In the genomic region with DNA sequence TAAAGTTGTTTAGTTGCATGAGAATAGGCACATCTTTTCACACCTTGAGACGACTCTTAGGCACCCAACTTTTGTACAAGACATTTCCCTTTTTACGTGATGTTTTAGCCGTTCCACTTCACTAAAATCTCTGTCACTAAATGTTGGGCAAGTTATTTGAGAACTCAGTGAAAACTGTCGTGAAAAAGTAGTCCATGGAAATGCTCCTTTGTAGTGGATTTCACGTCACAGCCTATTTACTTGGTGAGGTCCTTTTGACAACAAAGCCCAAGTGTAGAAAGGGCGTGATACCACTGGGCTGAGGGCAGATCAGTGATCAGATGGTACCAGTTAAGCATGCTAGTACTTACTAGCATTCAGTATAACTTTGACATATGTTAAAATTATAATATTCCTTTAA, we compare ENCODE assay signal across 8 mouse cellular contexts. TPM values are rescaled to one million over a fixed set of nuclear protein-coding genes. Genes with fewer than 3 reads are reported as not detected.
DNase-seq lines count a peak whose midpoint lies in the region; ATAC-seq and TF ChIP-seq lines count a peak whose summit lies in the region.

No protein-coding gene starts in this region.

- no peaks in the 10 kb centered on the region for H3K79me2 ChIP-seq in CH12.LX (replicated peaks; ENCODE audit: control insufficient read depth, extremely low read depth, insufficient read depth, poor library complexity, severe bottlenecking)

- peaks cover 35% of the 10 kb centered on the region for H3K27me3 ChIP-seq in erythroblast, embryonic 14.5 days (ENCODE audit: control insufficient read depth)
- peaks cover 10% of the 10 kb centered on the region for H3K27me3 ChIP-seq in CH12.LX (replicated peaks)
- no peaks in the 10 kb centered on the region for H3K27me3 ChIP-seq in forebrain, embryonic 15.5 days
- H3K27me3 ChIP-seq in liver, embryonic 15.5 days: peaks cover 49% of the 10 kb centered on the region

- peaks cover 23% of the 10 kb centered on the region for H3K4me1 ChIP-seq in erythroblast, embryonic 14.5 days (ENCODE audit: control insufficient read depth)
- peaks cover 4 to 17% of the 10 kb centered on the region in 2 experiments; a peak in 3 of 4 replicates for H3K4me1 ChIP-seq in CH12.LX (ENCODE audit: control insufficient read depth in 1 of 2, insufficient read depth in 2 of 2)
- H3K4me1 ChIP-seq in forebrain, embryonic 15.5 days: peaks cover 25% of the 10 kb centered on the region
- H3K4me1 ChIP-seq in liver, embryonic 15.5 days (replicated peaks): peaks cover 24% of the 10 kb centered on the region

- no peak for TF ChIP-seq CTCF in CH12.LX (conservative IDR thresholded peaks at IDR 0.05 in 1 of 2, IDR thresholded peaks at IDR 0.05 in 1 of 2; ENCODE audit: low read depth in 2 of 2, low read length in 2 of 2)

- H3K36me3 ChIP-seq in erythroblast, embryonic 14.5 days (ENCODE audit: control insufficient read depth): no peaks in the 10 kb centered on the region
- H3K36me3 ChIP-seq in CH12.LX (replicated peaks in 1 of 2; ENCODE audit: control insufficient read depth in 1 of 2, insufficient read depth in 1 of 2, low read length in 1 of 2): no peaks in the 10 kb centered on the region
- H3K36me3 ChIP-seq in forebrain, embryonic 15.5 days: no peaks in the 10 kb centered on the region
- H3K36me3 ChIP-seq in liver, embryonic 15.5 days (replicated peaks): no peaks in the 10 kb centered on the region

- peak overlapping the region; percentile 81 for H3K4me3 ChIP-seq in erythroblast, embryonic 14.5 days (replicated peaks)
- H3K4me3 ChIP-seq in CH12.LX (replicated peaks in 1 of 3; ENCODE audit: low read depth in 2 of 3, low read length in 2 of 3, poor library complexity in 1 of 3): peak overlapping the region in 1 of 3 experiments; percentile 78
- H3K4me3 ChIP-seq in forebrain, embryonic 15.5 days: peak overlapping the region; percentile 99
- peak overlapping the region; percentile 85 for H3K4me3 ChIP-seq in liver, embryonic 15.5 days (replicated peaks)

- 8% methylated on average over 6 of the region's 6 CpGs for WGBS in forebrain, embryonic 15.5 days
- 24% methylated on average over 6 of the region's 6 CpGs for WGBS in liver, embryonic 15.5 days (ENCODE audit: insufficient replicate concordance)

- no peak overlapping the region; the same call in 1 of the 2 replicates for H3K9ac ChIP-seq in CH12.LX (ENCODE audit: insufficient read depth, low read depth)
- peak overlapping the region; percentile 98 for H3K9ac ChIP-seq in forebrain, embryonic 15.5 days (replicated peaks)
- no peak overlapping the region for H3K9ac ChIP-seq in liver, embryonic 15.5 days

- no peak overlapping the region for H3K27ac ChIP-seq in CH12.LX (ENCODE audit: insufficient read depth, low read depth)
- no peak overlapping the region for H3K27ac ChIP-seq in forebrain, embryonic 15.5 days (replicated peaks)
- no peak overlapping the region for H3K27ac ChIP-seq in liver, embryonic 15.5 days (replicated peaks)

- intact Hi-C loops in gastrocnemius, postnatal 14 days (cut with DNase I; ENCODE audit: low total_unique reads): loop anchor here (10.0 kb wide), 1 partner anchor 68 kb away; no protein-coding TSS in a partner anchor

- no peak for TF ChIP-seq POLR2A in CH12.LX (IDR thresholded peaks at IDR 0.05; ENCODE audit: low read depth, low read length)

- in situ Hi-C loops in CH12.LX (cut with MboI; ENCODE audit: low pct_ligation_motif_present, low pct_unique_long_range_greater_than_20kb, low sequenced_read_pairs): no loop called here

- no peak for ATAC-seq in erythroblast, adult 5-6 weeks (replicated peaks; ENCODE audit: low FRiP score, poor library complexity, severe bottlenecking)
- no peak for ATAC-seq in forebrain, embryonic 15.5 days (replicated peaks)
- no peak for ATAC-seq in liver, embryonic 15.5 days (ENCODE audit: insufficient read depth)
- ATAC-seq in monocyte, adult 5-6 weeks (replicated peaks; ENCODE audit: insufficient number of reproducible peaks, low FRiP score, low TSS enrichment, poor library complexity, severe bottlenecking): no peak

- peak overlapping the region; percentile 73 for H3K4me2 ChIP-seq in CH12.LX (ENCODE audit: insufficient read depth, low read depth, poor library complexity, severe bottlenecking)
- H3K4me2 ChIP-seq in forebrain, embryonic 15.5 days (replicated peaks): peak overlapping the region; percentile 81
- H3K4me2 ChIP-seq in liver, embryonic 15.5 days: peak overlapping the region; percentile 99

- no peak for TF ChIP-seq EP300 in CH12.LX (IDR thresholded peaks at IDR 0.05; ENCODE audit: low read length)

- dilution Hi-C loops in CH12.LX (cut with MboI; ENCODE audit: extremely low pct_ligation_motif_present, extremely low pct_unique_long_range_greater_than_20kb, low sequenced_read_pairs): no loop called here

- DNase-seq in CH12.LX (ENCODE audit: extremely low read depth): no peak
- no peak for DNase-seq in urinary bladder, postnatal 4 days (ENCODE audit: low spot score in 2 of 2)
- no peak for DNase-seq in gastrocnemius, postnatal 14 days

- no peak for TF ChIP-seq RAD21 in CH12.LX (IDR thresholded peaks at IDR 0.05; ENCODE audit: low read depth, low read length)

- no peaks in the 10 kb centered on the region for H3K9me3 ChIP-seq in erythroblast, embryonic 14.5 days (ENCODE audit: control insufficient read depth, low read length)
- no peaks in the 10 kb centered on the region for H3K9me3 ChIP-seq in CH12.LX (replicated peaks; ENCODE audit: low read length)
- no peaks in the 10 kb centered on the region for H3K9me3 ChIP-seq in forebrain, embryonic 15.5 days
- no peaks in the 10 kb centered on the region for H3K9me3 ChIP-seq in liver, embryonic 15.5 days (replicated peaks)

TF ChIP-seq in CH12.LX, 34 proteins besides CTCF, POLR2A, EP300 and RAD21:
- TF ChIP-seq GABPA (IDR thresholded peaks at IDR 0.05; ENCODE audit: insufficient replicate concordance, low read depth, low read length): no peak
- TF ChIP-seq MAFK (IDR thresholded peaks at IDR 0.05; ENCODE audit: insufficient replicate concordance, low read length): no peak
- TF ChIP-seq POLR2AphosphoS2 (IDR thresholded peaks at IDR 0.05; ENCODE audit: low read depth, low read length): no peak
- TF ChIP-seq USF2 (conservative IDR thresholded peaks at IDR 0.05; ENCODE audit: low read depth, low read length): no peak
- TF ChIP-seq CHD2 (IDR thresholded peaks at IDR 0.05; ENCODE audit: low read length): no peak
- TF ChIP-seq MAZ (IDR thresholded peaks at IDR 0.05; ENCODE audit: low read depth, low read length): no peak
- no peak for TF ChIP-seq UBTF (IDR thresholded peaks at IDR 0.05; ENCODE audit: low read depth, low read length)
- TF ChIP-seq E2F4 (IDR thresholded peaks at IDR 0.05; ENCODE audit: insufficient replicate concordance, low read depth, low read length): no peak
- TF ChIP-seq MAX (IDR thresholded peaks at IDR 0.05; ENCODE audit: low read length): no peak
- no peak for TF ChIP-seq MYC (IDR thresholded peaks at IDR 0.05; ENCODE audit: low read depth, low read length)

RNA-seq across cellular contexts. Expression of gene Ubtd2, which starts 1.2 kb away (rescaled TPM):
- polyA plus RNA-seq in erythroblast, embryonic 14.5 days (2012): 0.16 and 0.17 TPM in 2 replicates
- 0.58 and 1.3 TPM in 2 replicates for total RNA-seq in erythroblast, adult 5-6 weeks (2015; ENCODE audit: low replicate concordance)
- not detected in 2 replicates for total RNA-seq in erythroblast, adult 5-6 weeks (2017; ENCODE audit: low replicate concordance)
- total RNA-seq in CH12.LX (2012; rRNA removed) (10.3 and 13.4 TPM in 2 replicates), CH12.LX (2014; rRNA removed) (17.8 and 21.4 TPM in 2 replicates)
- polyA plus RNA-seq in CH12.LX (2012; ENCODE audit: insufficient read length, low read depth): 17.4 and 18.2 TPM in 2 replicates
- 65.0 and 65.5 TPM in 2 replicates for polyA plus RNA-seq in forebrain, embryonic 15.5 days (2015; fragmentation: Nextera tagmentation; extraction: Ambion mirVana)
- polyA plus RNA-seq in liver, embryonic 15.5 days (2015; fragmentation: Nextera tagmentation; extraction: Ambion mirVana): 3.9 and 4.8 TPM in 2 replicates
- total RNA-seq in monocyte, adult 5-6 weeks (2017): 1.4 to 4.3 TPM (median 2.6 TPM) in 3 replicates
- 10 to 100 TPM; 18.9 to 21.4 TPM for total RNA-seq in gastrocnemius, postnatal 14 days (2021)
